Mouse (Mus musculus): ENCODE results near the gene Marc2. TPM values are rescaled to one million over a fixed set of nuclear protein-coding genes. Genes with fewer than 3 reads are reported as not detected.
A peak's percentile ranks its signal among the peaks of the same experiment; 100 is the strongest.

The Marc2 gene
- polyA plus RNA-seq, 1 experiment from 2014 or later = 78.9 TPM

DNA sequence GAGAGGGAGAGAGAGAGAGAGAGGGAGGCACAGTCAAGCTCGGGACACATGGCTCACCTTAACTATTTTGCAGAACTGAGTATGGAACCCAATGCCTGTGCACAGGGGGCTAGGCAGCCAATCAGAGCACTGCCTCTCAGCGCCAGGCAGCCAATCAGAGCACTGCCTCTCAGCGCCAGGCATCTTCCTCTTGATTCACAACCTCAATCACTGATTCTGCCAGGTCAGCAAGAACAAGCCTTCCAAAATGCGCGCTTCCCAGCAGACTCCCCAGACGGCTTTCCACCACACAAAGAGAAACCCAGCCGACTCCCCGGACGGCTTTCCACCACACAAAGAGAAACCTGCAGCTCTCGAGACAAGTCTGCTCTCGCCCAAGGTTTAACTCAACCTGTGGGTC is 23.6 kb downstream of the Marc2 start:
- H3K9me3 ChIP-seq = no peaks in the 10 kb centered on the region
- peak; percentile 69 for DNase-seq (ENCODE audit: low spot score)
- peaks cover 25% of the 10 kb centered on the region for H3K4me1 ChIP-seq
- 11% methylated on average over 11 of the region's 11 CpGs for WGBS
- peaks cover 4% of the 10 kb centered on the region; the same call in 1 of the 2 replicates for H3K27me3 ChIP-seq (replicated peaks; ENCODE audit: low read depth, poor library complexity, severe bottlenecking)
- peak overlapping the region; percentile 36; the same call in 1 of the 2 replicates for H3K4me3 ChIP-seq
- H3K27ac ChIP-seq (replicated peaks) = peak overlapping the region; percentile 35; the same call in 1 of the 2 replicates
- peaks cover 21% of the 10 kb centered on the region for H3K36me3 ChIP-seq (replicated peaks)

DNA sequence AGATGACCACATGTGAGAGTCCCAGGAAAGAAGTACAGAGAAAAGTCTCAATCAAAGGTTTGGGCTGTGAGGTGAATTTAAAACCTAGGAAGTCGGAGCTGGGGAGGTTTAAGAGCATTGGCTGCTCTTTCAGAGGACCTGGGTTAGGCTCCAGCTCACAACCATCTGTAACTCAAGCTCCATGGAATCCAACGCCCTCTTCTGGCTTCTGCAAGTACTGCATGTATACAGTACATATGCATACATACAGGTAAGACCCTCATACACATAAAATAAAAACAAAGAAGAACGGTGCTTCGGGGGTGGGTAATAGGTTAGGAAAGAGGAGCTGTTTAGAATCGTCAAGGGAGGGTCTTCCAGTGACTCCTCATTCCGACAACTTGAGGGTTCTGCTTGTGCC is 28.5 kb downstream of the Marc2 start:
- H3K27me3 ChIP-seq (replicated peaks; ENCODE audit: low read depth, poor library complexity, severe bottlenecking) = peaks cover 1% of the 10 kb centered on the region; the same call in 1 of the 2 replicates
- H3K36me3 ChIP-seq (replicated peaks) = peaks cover 29% of the 10 kb centered on the region
- no peak overlapping the region for H3K4me3 ChIP-seq
- DNase-seq (ENCODE audit: low spot score) = no peak
- H3K4me1 ChIP-seq = peaks cover 7% of the 10 kb centered on the region
- H3K9me3 ChIP-seq = no peaks in the 10 kb centered on the region
- H3K27ac ChIP-seq (replicated peaks) = no peak overlapping the region
- 85% methylated on average over 6 of the region's 6 CpGs for WGBS

DNA sequence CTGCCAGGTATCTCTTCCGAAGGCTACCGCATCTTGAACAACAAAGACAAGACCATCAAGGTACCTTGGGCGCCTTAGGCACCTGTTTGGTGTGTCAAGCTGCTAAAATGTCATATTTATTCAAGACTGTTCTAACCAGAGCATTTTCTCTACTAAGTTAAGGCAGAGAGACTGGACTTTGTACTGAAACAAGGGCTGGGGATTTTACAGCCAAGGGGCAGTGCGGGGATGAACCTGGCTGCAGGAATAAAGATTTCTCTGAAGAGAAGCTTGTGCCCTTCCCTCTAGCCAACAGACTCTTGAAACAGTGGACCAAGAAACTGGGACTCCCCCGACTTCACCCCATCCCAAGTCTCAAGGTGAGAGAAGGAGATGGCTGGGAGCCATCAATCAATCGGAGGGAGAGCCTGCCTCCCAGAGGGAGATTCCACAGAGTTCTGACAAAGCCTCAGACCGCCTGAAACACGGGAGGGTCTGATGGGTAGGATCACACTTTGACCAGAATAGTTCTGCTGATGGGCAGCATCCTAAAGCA is 34.5 kb downstream of the Marc2 start:
- Histone ChIP-seq H3K4me3 (no peak overlapping the region), H3K4me1 (peaks cover 18% of the 10 kb centered on the region), H3K27me3 (replicated peaks; ENCODE audit: low read depth, poor library complexity, severe bottlenecking) (peaks cover 45% of the 10 kb centered on the region), H3K36me3 (replicated peaks) (0 out of 2 replicates have a peak, but pooled peaks cover 5% of the 10 kb centered on the region), H3K9me3 (no peaks in the 10 kb centered on the region), H3K27ac (replicated peaks) (no peak overlapping the region)
- no peak for DNase-seq (ENCODE audit: low spot score)
- WGBS = 80% methylated on average over 8 of the region's 8 CpGs

DNA sequence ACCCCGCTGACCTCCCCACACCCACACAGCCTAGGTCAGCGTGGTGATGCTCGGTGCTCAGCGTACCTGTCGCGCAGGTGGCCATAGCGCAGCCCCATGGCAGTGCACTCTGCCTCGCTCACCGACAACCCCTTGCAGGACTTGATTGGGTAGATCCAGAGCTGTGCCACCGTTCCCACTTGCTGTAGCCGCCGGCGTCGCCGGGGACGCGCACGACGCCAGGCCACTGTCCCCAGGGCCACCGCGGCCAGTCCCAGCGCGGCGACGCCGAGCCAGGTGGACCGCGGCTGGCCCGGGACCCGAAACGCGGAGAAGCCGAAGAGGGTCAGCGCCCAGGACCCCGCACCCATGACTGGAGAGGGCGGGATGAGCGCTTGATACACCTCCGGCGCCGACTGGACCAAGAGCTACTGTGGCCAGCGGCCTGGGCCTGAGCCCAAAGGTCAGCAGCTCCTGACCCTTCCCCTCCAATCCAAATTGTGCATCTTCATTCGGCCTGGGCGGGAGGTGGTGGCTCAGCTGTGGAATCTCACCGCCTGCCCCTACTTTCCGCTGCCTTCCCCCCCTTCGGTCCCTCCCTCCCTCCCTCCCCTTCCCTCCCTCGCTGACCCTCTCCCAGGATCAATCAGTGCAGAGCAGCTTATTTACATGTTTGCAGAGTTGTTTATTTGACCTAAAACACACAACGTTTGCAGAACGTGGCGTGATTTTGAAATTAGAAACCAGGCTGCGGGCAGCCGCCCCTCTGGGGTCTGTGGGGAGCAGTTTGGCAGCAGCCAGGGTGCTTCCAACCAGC is 35.3 kb downstream of the Marc2 start, which contains the start of gene Marc1:
Marc1 (minus strand) TSS at position 534 of the 796 bp plus-strand sequence.
- Histone ChIP-seq H3K27ac (replicated peaks) (peak within 1 kb of the TSS; percentile 19; the same call in 1 of the 2 replicates), H3K27me3 (replicated peaks; ENCODE audit: low read depth, poor library complexity, severe bottlenecking) (peaks cover 45% of the 10 kb centered on the region)

DNA sequence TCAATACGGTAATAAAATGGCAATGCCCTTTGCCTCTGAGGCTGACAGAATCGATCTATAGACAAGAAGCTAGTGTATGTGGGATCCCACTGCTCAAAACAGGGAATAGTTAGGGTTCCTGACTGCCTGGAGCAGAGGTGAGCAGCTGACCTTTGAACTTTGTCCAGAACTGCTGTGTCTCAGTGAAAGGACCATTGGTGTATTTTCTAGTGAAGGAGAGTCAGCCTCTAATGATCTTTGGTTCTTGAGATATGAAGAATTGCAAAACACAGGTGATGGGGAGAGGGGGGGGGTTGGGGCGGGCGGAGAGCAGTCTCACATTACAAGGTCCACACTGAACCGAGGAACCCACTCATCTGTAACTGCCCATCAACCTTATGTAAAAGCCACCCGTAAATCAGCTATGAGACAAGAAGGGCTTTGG is 36.7 kb downstream of the Marc2 start:
- no peaks in the 10 kb centered on the region for H3K36me3 ChIP-seq (replicated peaks)
- peaks cover 18% of the 10 kb centered on the region for H3K4me1 ChIP-seq
- WGBS = 70% methylated on average over 6 of the region's 6 CpGs
- H3K9me3 ChIP-seq = no peaks in the 10 kb centered on the region
- H3K27ac ChIP-seq (replicated peaks) = no peak overlapping the region
- no peak for DNase-seq (ENCODE audit: low spot score)
- H3K27me3 ChIP-seq (replicated peaks; ENCODE audit: low read depth, poor library complexity, severe bottlenecking) = peaks cover 45% of the 10 kb centered on the region
- H3K4me3 ChIP-seq = no peak overlapping the region

More for the DNA sequence above, 35.3 kb downstream of the Marc2 start, which contains the start of gene Marc1:
- Histone ChIP-seq H3K4me3 (peak within 1 kb of the TSS; percentile 59), H3K9me3 (no peaks in the 10 kb centered on the region), H3K36me3 (replicated peaks) (0 out of 2 replicates have a peak, but pooled peaks cover 2% of the 10 kb centered on the region), H3K4me1 (peaks cover 18% of the 10 kb centered on the region)
- peak; percentile 34 for DNase-seq (ENCODE audit: low spot score)
- 6% methylated on average over 52 of the region's 52 CpGs for WGBS

DNA sequence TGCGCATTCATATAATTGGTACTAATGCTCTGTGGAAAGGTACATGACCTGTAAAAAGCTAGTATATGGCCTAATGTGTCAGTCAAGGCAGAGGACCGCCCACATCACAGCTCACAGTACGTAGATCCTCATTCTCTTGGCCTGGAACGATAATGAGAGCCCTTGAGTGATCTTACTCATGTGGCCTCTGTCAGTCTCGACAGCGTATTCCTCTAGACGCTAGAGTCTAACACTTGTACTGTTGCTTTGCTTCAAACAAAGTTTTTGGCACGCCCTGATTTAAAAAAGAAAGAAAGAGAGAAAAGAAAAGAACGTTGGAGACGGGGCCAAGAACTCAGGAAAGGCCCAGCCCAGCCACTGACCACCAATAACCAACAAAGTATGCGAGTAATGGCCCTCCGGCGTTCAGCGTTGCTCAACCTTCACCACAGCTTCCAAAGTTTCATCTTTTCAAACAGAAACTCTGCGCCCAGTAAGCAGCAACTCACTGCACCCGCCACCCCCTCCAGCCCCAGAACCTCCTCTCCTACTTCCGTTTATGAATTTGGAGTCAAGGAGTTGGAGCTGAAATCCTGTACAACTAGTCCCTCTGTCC is 37.7 kb downstream of the Marc2 start:
- 90% methylated on average over 17 of the region's 17 CpGs for WGBS
- Histone ChIP-seq H3K27me3 (replicated peaks; ENCODE audit: low read depth, poor library complexity, severe bottlenecking) (peaks cover 45% of the 10 kb centered on the region), H3K9me3 (no peaks in the 10 kb centered on the region), H3K4me3 (no peak overlapping the region), H3K4me1 (peaks cover 18% of the 10 kb centered on the region), H3K27ac (replicated peaks) (no peak overlapping the region), H3K36me3 (replicated peaks) (no peaks in the 10 kb centered on the region)
- no peak for DNase-seq (ENCODE audit: low spot score)

DNA sequence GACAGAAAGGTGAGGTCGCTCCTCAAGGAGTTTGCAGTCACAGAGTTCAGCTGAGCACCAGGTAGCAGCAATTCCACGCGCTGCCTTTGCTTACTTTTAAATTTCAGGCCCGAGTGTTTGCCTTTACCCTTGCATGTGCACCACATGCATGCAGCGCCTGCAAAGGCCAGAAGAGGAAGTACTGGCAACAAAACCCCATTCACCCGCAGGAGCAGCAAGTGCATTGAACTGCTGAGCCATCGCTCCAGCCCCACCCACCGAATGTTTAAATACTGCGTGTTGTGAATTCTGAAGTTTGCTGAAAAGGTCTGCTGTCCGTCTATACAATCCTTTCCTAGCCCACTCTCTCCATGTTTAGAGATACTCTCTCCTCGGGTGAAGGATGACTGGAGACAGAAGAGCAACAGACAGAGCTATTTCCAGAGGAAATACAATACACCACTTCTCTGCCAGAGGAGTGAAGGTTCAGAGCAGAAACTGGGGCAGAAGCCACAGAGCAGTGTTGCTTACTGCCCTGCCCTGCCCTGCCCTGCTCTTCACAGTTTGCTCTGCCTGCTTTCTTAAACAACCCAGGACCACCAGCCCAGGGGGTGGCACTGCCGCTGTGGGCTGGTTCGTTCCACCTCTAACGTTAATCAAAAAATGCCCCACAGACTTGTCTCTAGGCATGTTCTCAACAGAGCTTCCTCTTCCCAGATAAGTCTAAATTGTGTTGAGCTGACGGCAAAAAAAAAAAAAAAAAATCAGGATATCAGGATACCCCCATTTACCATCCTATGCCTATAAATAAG is 38.4 kb downstream of the Marc2 start:
- peaks cover 18% of the 10 kb centered on the region for H3K4me1 ChIP-seq
- no peak overlapping the region for H3K4me3 ChIP-seq
- 76% methylated on average over 15 of the region's 15 CpGs for WGBS
- H3K27ac ChIP-seq (replicated peaks) = no peak overlapping the region
- H3K27me3 ChIP-seq (replicated peaks; ENCODE audit: low read depth, poor library complexity, severe bottlenecking) = peaks cover 44% of the 10 kb centered on the region
- no peaks in the 10 kb centered on the region for H3K36me3 ChIP-seq (replicated peaks)
- H3K9me3 ChIP-seq = no peaks in the 10 kb centered on the region
- DNase-seq (ENCODE audit: low spot score) = no peak

DNA sequence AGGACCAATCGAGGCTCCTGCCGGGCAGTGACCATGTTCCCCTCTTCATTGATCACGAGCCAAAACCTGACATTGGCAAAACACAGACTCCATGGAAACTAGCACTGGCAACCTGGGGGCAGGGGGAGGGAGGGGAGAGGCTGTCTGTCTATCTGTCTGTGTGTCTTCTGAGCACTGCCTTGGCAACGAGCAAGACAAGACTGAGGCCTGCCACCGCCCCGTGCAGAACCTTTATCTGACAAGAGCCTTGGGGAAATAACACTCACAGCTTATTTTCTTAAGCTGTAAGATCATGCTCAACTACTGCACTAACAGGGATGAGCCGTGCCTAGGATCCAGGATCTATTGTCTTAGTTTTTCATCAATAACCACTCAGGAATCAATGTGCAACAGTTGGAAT is 39.1 kb downstream of the Marc2 start:
- no peak for DNase-seq (ENCODE audit: low spot score)
- no peaks in the 10 kb centered on the region for H3K36me3 ChIP-seq (replicated peaks)
- no peaks in the 10 kb centered on the region for H3K9me3 ChIP-seq
- WGBS = 86% methylated on average over 7 of the region's 7 CpGs
- no peak overlapping the region for H3K27ac ChIP-seq (replicated peaks)
- peaks cover 37% of the 10 kb centered on the region for H3K27me3 ChIP-seq (replicated peaks; ENCODE audit: low read depth, poor library complexity, severe bottlenecking)
- peaks cover 18% of the 10 kb centered on the region for H3K4me1 ChIP-seq
- no peak overlapping the region for H3K4me3 ChIP-seq

DNA sequence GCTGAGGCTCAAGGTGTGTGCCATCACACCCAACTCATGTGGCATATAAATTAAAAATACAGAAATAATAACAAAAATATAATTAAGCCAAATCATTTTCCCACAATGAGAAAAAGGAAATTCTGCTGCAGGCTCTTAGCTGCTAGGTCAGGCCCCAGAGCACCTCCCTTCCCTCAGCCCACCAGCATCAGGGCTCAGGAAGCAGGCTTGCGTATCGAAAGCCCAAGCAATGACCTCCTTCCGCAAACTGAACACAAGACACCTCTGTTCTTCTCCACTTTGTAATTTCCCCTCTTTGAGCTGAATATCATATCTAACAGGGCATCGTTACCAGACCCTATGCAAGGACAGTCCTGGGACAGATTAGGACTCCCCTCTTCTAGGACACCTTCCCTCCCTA is 40.5 kb downstream of the Marc2 start:
- Histone ChIP-seq H3K9me3 (peaks cover 4% of the 10 kb centered on the region; the same call in 1 of the 2 replicates), H3K27me3 (replicated peaks; ENCODE audit: low read depth, poor library complexity, severe bottlenecking) (peaks cover 23% of the 10 kb centered on the region), H3K4me3 (no peak overlapping the region), H3K4me1 (peaks cover 11% of the 10 kb centered on the region), H3K36me3 (replicated peaks) (no peaks in the 10 kb centered on the region), H3K27ac (replicated peaks) (no peak overlapping the region)
- no peak for DNase-seq (ENCODE audit: low spot score)
- WGBS = 87% methylated on average over 4 of the region's 4 CpGs

DNA sequence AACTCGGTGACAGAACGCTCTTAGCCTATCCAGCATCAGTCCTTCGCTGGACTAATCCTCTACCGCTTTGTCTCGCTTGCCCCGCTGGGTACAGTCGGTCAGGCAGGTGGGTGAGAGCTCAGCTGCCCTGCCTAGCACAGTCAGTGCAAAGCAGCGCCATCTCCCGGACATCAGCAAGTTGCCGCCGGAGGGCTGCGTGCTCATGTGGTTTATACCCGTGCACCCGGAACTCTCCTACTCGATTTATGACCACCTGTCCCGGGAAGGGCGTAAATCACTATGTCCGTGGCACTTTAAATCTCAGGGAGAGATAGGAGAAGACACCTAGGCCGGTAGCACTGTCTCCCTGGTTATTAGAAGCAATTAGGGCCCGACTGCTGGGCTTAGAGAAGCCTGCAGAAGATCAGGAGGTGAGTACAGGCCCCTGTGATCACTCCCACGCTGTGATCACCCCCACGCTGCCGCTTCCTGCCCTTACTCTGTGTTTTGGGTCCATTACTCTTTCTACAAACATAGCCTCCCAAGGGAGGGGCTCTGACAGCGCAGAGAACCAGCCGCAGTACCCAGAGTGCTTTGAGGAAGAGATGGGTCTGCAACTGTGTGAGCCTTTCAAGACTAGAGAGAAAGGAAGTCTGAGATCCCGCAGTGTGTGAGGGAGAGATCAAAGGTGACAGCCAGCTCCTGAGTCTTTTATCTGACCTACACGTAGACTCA is 52.9 kb downstream of the Marc2 start:
- Histone ChIP-seq H3K9me3 (no peaks in the 10 kb centered on the region), H3K4me3 (no peak overlapping the region), H3K27ac (replicated peaks) (no peak overlapping the region), H3K27me3 (replicated peaks; ENCODE audit: low read depth, poor library complexity, severe bottlenecking) (peaks cover 22% of the 10 kb centered on the region), H3K36me3 (replicated peaks) (no peaks in the 10 kb centered on the region), H3K4me1 (0 out of 2 replicates have a peak, but pooled peaks cover 6% of the 10 kb centered on the region)
- peak; percentile 58 for DNase-seq (ENCODE audit: low spot score)
- WGBS = 19% methylated on average over 27 of the region's 27 CpGs

DNA sequence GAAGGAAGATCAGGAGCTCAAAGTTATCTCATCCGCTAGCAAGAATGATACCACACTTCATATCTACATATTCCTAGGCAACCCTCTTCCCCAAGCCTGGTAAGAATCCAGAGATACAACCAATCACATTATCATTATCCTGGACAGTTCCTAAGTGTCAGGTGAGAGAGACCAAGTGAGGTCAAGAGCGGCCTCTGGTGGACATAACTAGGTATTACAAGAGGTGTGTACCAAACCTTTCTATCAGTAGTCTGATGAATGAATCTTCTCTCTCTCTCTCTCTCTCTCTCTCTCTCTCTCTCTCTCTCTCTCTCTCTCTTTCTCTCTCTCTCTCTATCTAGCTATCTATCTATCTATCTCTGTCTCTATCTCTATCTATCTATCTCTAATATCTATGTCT is 55.1 kb downstream of the Marc2 start:
- H3K9me3 ChIP-seq = no peaks in the 10 kb centered on the region
- 0 out of 2 replicates have a peak, but pooled peaks cover 6% of the 10 kb centered on the region for H3K4me1 ChIP-seq
- DNase-seq (ENCODE audit: low spot score) = peak; percentile 40
- peaks cover 22% of the 10 kb centered on the region for H3K27me3 ChIP-seq (replicated peaks; ENCODE audit: low read depth, poor library complexity, severe bottlenecking)
- H3K27ac ChIP-seq (replicated peaks) = no peak overlapping the region
- H3K4me3 ChIP-seq = no peak overlapping the region
- WGBS = 8% methylated on average over 2 of the region's 2 CpGs
- H3K36me3 ChIP-seq (replicated peaks) = no peaks in the 10 kb centered on the region
